25 mouse cellular contexts compared by ENCODE assay signal in the genomic region with DNA sequence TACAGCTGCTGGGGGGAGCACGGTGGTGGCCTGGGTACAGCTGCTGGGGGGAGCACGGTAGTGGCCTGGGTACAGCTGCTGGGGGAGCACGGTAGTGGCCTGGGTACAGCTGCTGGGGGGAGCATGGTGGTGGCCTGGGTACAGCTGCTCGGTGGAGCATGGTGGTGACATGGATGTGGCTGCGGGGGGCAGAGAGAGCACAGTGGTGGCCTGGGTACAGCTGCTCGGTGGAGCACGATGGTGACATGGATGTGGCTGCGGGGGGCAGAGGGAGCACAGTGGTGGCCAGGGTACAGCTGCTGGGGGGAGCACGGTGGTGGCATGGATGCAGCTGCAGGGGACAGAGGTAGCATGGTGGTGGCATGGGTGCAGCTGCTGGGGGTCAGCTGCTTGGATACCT. TPM values are rescaled to one million over a fixed set of nuclear protein-coding genes. Genes with fewer than 3 reads are reported as not detected.
A peak's percentile ranks its signal among the peaks of the same experiment; 100 is the strongest.
DNase-seq lines count a peak whose midpoint lies in the region; ATAC-seq and TF ChIP-seq lines count a peak whose summit lies in the region.
"Had no signal": no experiment of that assay in that cellular context is flagged by ENCODE, and none has a peak within 500 bp of the region (broad histone marks: within the 10 kb centered on the region; RNA-seq: fewer than 3 reads in every experiment).

No protein-coding gene starts in this region.

- TF ChIP-seq CTCF in gastrocnemius, adult 2 months (IDR thresholded peaks at IDR 0.05), result no peak
- no peak for TF ChIP-seq CTCF in small intestine, adult 2 months (IDR thresholded peaks at IDR 0.05; ENCODE audit: extremely low read depth, insufficient read length, insufficient replicate concordance, low read depth, low read length)

- no peaks in the 10 kb centered on the region for H3K36me3 ChIP-seq in hindbrain, embryonic 10.5 days
- H3K36me3 ChIP-seq in hindbrain, embryonic 11.5 days (ENCODE audit: control insufficient read depth, insufficient read depth, low read length), result no peaks in the 10 kb centered on the region
- no peaks in the 10 kb centered on the region for H3K36me3 ChIP-seq in neural tube, embryonic 13.5 days
- H3K36me3 ChIP-seq in small intestine, adult 2 months (ENCODE audit: control insufficient read depth, insufficient read depth, low read length), result no peaks in the 10 kb centered on the region
- H3K36me3 ChIP-seq: forebrain, embryonic 15.5 days; intestine, embryonic 15.5 days; limb, embryonic 13.5 days had no signal

- no peak for ATAC-seq in hindbrain, embryonic 11.5 days (ENCODE audit: low FRiP score)
- ATAC-seq in neural tube, embryonic 13.5 days (ENCODE audit: low read depth), result no peak
- ATAC-seq: forebrain, embryonic 15.5 days; hindbrain, embryonic 16.5 days; midbrain, embryonic 16.5 days had no signal

- WGBS in hindbrain, embryonic 10.5 days, result 77% methylated on average over 9 of the region's 9 CpGs
- whole genome bisulfite sequencing in hindbrain, embryonic 11.5 days, result 73% methylated on average over 8 of the region's 9 CpGs
- 56% methylated on average over 9 of the region's 9 CpGs for WGBS in neural tube, embryonic 13.5 days
- 85% methylated on average over 9 of the region's 9 CpGs for WGBS in small intestine, adult 2 months

- H3K27ac ChIP-seq in gastrocnemius, adult 2 months, result peak overlapping the region; percentile 87
- H3K27ac ChIP-seq in hindbrain, embryonic 10.5 days, result peak overlapping the region; percentile 29; the same call in 1 of the 2 replicates
- H3K27ac ChIP-seq in hindbrain, embryonic 11.5 days (ENCODE audit: low read depth, low read length), result no peak overlapping the region
- 0 out of 2 replicates have a peak overlapping the region, but pooled peaks have one; percentile 23 for H3K27ac ChIP-seq in neural tube, embryonic 13.5 days (replicated peaks)
- H3K27ac ChIP-seq in small intestine, adult 2 months (ENCODE audit: insufficient read depth, low read depth, low read length), result peak overlapping the region; percentile 87
- H3K27ac ChIP-seq: forebrain, embryonic 15.5 days; intestine, embryonic 15.5 days; layer of hippocampus, adult 2 months; limb, embryonic 13.5 days; liver, embryonic 13.5 days; midbrain, embryonic 10.5 days had no signal

- no peaks in the 10 kb centered on the region for H3K9me3 ChIP-seq in hindbrain, embryonic 10.5 days
- no peaks in the 10 kb centered on the region for H3K9me3 ChIP-seq in hindbrain, embryonic 11.5 days (ENCODE audit: control insufficient read depth, low read length)
- H3K9me3 ChIP-seq in neural tube, embryonic 13.5 days, result no peaks in the 10 kb centered on the region
- H3K9me3 ChIP-seq: forebrain, embryonic 15.5 days; intestine, embryonic 15.5 days; limb, embryonic 13.5 days; liver, embryonic 13.5 days; midbrain, embryonic 10.5 days had no signal

- H3K4me3 ChIP-seq in gastrocnemius, adult 2 months, result no peak overlapping the region
- H3K4me3 ChIP-seq in hindbrain, embryonic 10.5 days, result no peak overlapping the region
- no peak overlapping the region for H3K4me3 ChIP-seq in hindbrain, embryonic 11.5 days (ENCODE audit: low read depth, low read length)
- H3K4me3 ChIP-seq in neural tube, embryonic 13.5 days, result no peak overlapping the region
- no peak overlapping the region for H3K4me3 ChIP-seq in small intestine, adult 2 months (ENCODE audit: low read depth, low read length)
- H3K4me3 ChIP-seq: forebrain, embryonic 15.5 days; intestine, embryonic 15.5 days; layer of hippocampus, adult 2 months; limb, embryonic 13.5 days; liver, embryonic 13.5 days; midbrain, embryonic 10.5 days had no signal

- H3K9ac ChIP-seq in hindbrain, embryonic 11.5 days (ENCODE audit: low read depth, low read length), result no peak overlapping the region
- no peak overlapping the region for H3K9ac ChIP-seq in neural tube, embryonic 13.5 days
- H3K9ac ChIP-seq: forebrain, embryonic 15.5 days; intestine, embryonic 15.5 days; limb, embryonic 13.5 days; liver, embryonic 13.5 days had no signal

- H3K4me2 ChIP-seq in hindbrain, embryonic 11.5 days (replicated peaks; ENCODE audit: low read depth, low read length), result no peak overlapping the region
- H3K4me2 ChIP-seq in neural tube, embryonic 13.5 days, result no peak overlapping the region
- H3K4me2 ChIP-seq: forebrain, embryonic 15.5 days; intestine, embryonic 15.5 days; limb, embryonic 13.5 days; liver, embryonic 13.5 days had no signal

- H3K4me1 ChIP-seq in hindbrain, embryonic 10.5 days (replicated peaks), result peaks cover 15% of the 10 kb centered on the region
- H3K4me1 ChIP-seq in hindbrain, embryonic 11.5 days (replicated peaks; ENCODE audit: control insufficient read depth, insufficient read depth, low read length), result no peaks in the 10 kb centered on the region
- H3K4me1 ChIP-seq in neural tube, embryonic 13.5 days (replicated peaks), result peaks cover 46% of the 10 kb centered on the region
- H3K4me1 ChIP-seq in small intestine, adult 2 months (ENCODE audit: control insufficient read depth, insufficient read depth, insufficient read length, low read length), result peaks cover 30% of the 10 kb centered on the region

- intact Hi-C loops in gastrocnemius, adult 2 months (cut with DNase I), result loop anchor here (5.0 kb wide), 1 partner anchor 33 kb away; no protein-coding TSS in a partner anchor
- intact Hi-C loops in left cerebral cortex, postnatal 10 days (cut with DNase I), result loop anchor here (5.0 kb wide), 1 partner anchor 38 kb away; a partner anchor contains a TSS

- no peak for TF ChIP-seq POLR2A in small intestine, adult 2 months (IDR thresholded peaks at IDR 0.05; ENCODE audit: low read depth, low read length)

- DNase-seq in gastrocnemius, adult 2 months, result no peak
- no peak for DNase-seq in gastrocnemius, postnatal 10 days
- no peak for DNase-seq in hindbrain, embryonic 10.5 days (ENCODE audit: low spot score)
- DNase-seq in hindbrain, embryonic 11.5 days (ENCODE audit: low spot score), result no peak
- DNase-seq in neural tube, embryonic 10.5 days (ENCODE audit: extremely low spot score, low spot score), result no peak
- no peak for DNase-seq in left cerebral cortex, postnatal 10 days (ENCODE audit: extremely low spot score in 1 of 2, low spot score in 2 of 2)
- DNase-seq: adrenal gland, postnatal 25 days; cerebellum, adult 9-11 months; gastrocnemius, postnatal 25 days; heart, postnatal 36 days; kidney, adult 8-10 months; kidney, postnatal 25 days; liver, embryonic 13.5 days; lung, postnatal 4 days; right cerebral cortex, adult 18-20 months; thymus, adult 18-20 months had no signal

- H3K27me3 ChIP-seq in hindbrain, embryonic 10.5 days (ENCODE audit: insufficient read depth, poor library complexity, severe bottlenecking), result no peaks in the 10 kb centered on the region
- H3K27me3 ChIP-seq in hindbrain, embryonic 11.5 days (ENCODE audit: control insufficient read depth, insufficient read depth, low read length), result no peaks in the 10 kb centered on the region
- no peaks in the 10 kb centered on the region for H3K27me3 ChIP-seq in neural tube, embryonic 13.5 days
- H3K27me3 ChIP-seq in small intestine, adult 2 months (ENCODE audit: control insufficient read depth, insufficient read depth, low read length), result no peaks in the 10 kb centered on the region
- H3K27me3 ChIP-seq: forebrain, embryonic 15.5 days; intestine, embryonic 15.5 days; limb, embryonic 13.5 days; liver, embryonic 13.5 days had no signal

RNA-seq across cellular contexts. Expression of a gene that starts 39.5 kb away (rescaled TPM):
- 10 to 100 TPM; 34.7 to 40.0 TPM for total RNA-seq in gastrocnemius, adult 2 months (2021)
- total RNA-seq in gastrocnemius, postnatal 10 days (2021), result 10 to 100 TPM; 33.8 to 35.9 TPM
- polyA plus RNA-seq in hindbrain, embryonic 10.5 days (2016; fragmentation: Nextera tagmentation; extraction: Ambion mirVana), result 21.4 and 21.6 TPM in 2 replicates
- polyA plus RNA-seq in hindbrain, embryonic 11.5 days (2014; fragmentation: Nextera tagmentation; extraction: Ambion mirVana), result 22.6 and 26.8 TPM in 2 replicates
- 32.9 and 37.7 TPM in 2 replicates for polyA plus RNA-seq in neural tube, embryonic 13.5 days (2015; fragmentation: Nextera tagmentation; extraction: Ambion mirVana)
- 7.8 and 12.7 TPM in 2 replicates for polyA plus RNA-seq in small intestine, adult 2 months (2012; rRNA removed)
- 10 to 100 TPM; 30.6 to 30.8 TPM for total RNA-seq in left cerebral cortex, postnatal 10 days (2021)

RNA-seq across cellular contexts. Expression of a gene that starts 39.6 kb away (rescaled TPM):
- 10 to 100 TPM; 39.8 to 41.5 TPM for total RNA-seq in gastrocnemius, adult 2 months (2021)
- 10 to 100 TPM; 22.2 to 25.9 TPM for total RNA-seq in gastrocnemius, postnatal 10 days (2021)
- 18.2 and 22.0 TPM in 2 replicates for polyA plus RNA-seq in hindbrain, embryonic 10.5 days (2016; fragmentation: Nextera tagmentation; extraction: Ambion mirVana)
- polyA plus RNA-seq in hindbrain, embryonic 11.5 days (2014; fragmentation: Nextera tagmentation; extraction: Ambion mirVana), result 26.8 and 31.4 TPM in 2 replicates
- 33.9 and 35.5 TPM in 2 replicates for polyA plus RNA-seq in neural tube, embryonic 13.5 days (2015; fragmentation: Nextera tagmentation; extraction: Ambion mirVana)
- polyA plus RNA-seq in small intestine, adult 2 months (2012; rRNA removed), result 2.1 and 2.7 TPM in 2 replicates
- total RNA-seq in left cerebral cortex, postnatal 10 days (2021), result 10 to 100 TPM; 27.4 to 28.1 TPM
